Mouse (Mus musculus): ENCODE measurements around the gene Ergic1.

The Ergic1 gene

GRCm38 (mm10) chr17:26561290-26561640 lies at the start of gene Ergic1:
TSS of gene Ergic1 (plus strand) at chr17:26561489.
- peak; percentile 76 for DNase-seq (ENCODE audit: low read depth, low spot score)

DNA sequence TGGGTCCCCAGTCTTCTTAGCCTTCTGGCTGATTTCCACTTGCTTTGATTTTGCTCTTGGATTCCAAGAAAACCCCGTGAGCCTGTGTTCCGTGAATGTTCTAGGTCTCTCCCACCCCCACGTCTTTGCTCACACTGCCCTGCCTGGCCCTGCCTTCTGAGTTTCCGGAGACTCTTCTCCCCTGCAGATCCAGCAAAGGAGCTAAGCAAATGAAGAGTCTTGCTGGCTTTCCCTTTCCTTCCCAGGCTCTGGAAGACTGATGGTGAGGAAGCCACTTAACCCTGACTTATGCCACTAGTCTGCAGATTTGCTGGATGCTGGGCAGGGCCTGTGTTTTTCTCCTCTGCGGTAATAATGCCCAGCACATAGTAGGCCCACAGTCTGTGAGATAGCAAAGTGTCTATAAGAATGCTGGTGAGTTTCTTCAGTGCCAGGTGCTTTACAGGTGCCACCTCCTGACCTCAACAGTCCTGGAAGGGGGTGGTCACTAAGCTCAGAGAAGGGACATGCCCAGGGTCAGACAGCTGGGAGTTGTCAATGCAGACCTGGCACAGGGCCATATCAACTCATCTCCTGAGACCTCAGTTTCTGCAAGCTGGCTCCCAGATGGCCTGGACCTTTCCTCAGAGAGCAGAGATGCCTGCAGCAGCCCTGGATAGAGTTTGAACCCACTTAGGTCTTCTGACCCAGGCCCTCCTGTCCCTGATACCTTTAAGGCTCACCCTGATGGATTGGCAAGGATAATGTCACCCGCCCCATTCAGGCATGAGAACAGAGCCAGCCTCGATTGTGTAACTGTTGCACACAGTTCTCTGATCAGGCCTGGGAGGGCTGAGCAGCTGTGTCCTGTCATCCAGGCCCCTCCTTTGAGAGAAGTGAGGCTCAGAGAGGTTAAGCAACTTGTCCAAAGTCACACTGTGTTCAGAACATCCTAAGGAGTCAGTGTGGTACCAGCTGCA lies 49.2 kb upstream of the Ergic1 start:
- no peak for DNase-seq (ENCODE audit: low read depth, low spot score)

- DNase-seq (ENCODE audit: low read depth, low spot score), result no peak
Measured at GRCm38 (mm10) chr17:26512961-26513360, 48.3 kb upstream of the Ergic1 start.

GRCm38 (mm10) chr17:26513459-26514290 lies 47.6 kb upstream of the Ergic1 start:
- DNase-seq (ENCODE audit: low read depth, low spot score), result no peak

- DNase-seq (ENCODE audit: low read depth, low spot score), result no peak
Measured at GRCm38 (mm10) chr17:26514581-26515030, 46.7 kb upstream of the Ergic1 start.

GRCm38 (mm10) chr17:26515675-26516074 lies 45.6 kb upstream of the Ergic1 start:
- DNase-seq (ENCODE audit: low read depth, low spot score), result no peak

GRCm38 (mm10) chr17:26518306-26518705 lies 43.0 kb upstream of the Ergic1 start:
- DNase-seq (ENCODE audit: low read depth, low spot score), result no peak

- DNase-seq (ENCODE audit: low read depth, low spot score), result no peak
Measured at GRCm38 (mm10) chr17:26522711-26523110, 38.6 kb upstream of the Ergic1 start.

GRCm38 (mm10) chr17:26524316-26524715 lies 37.0 kb upstream of the Ergic1 start:
- DNase-seq (ENCODE audit: low read depth, low spot score), result no peak

GRCm38 (mm10) chr17:26524801-26525200 lies 36.5 kb upstream of the Ergic1 start:
- no peak for DNase-seq (ENCODE audit: low read depth, low spot score)

DNA sequence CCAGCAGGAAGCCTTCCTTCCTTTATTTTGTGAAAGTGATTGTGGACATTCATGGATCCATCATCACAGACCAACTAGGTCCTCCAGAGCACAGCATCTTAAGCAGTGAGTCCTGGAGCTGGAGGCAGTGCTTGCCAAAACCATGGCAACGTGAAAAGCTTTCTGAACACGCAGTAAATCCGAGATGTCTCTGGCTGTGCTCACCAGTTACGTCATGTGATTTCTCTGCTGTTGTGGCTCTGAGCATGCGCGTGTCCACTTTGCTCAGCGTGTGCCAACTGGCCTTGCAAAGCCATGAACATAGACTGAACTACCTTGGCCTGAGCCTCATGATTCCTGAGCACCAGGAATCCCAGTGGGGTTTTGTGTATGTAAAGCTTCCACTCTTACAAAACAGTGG lies 36.0 kb upstream of the Ergic1 start:
- DNase-seq (ENCODE audit: low read depth, low spot score), result no peak

DNA sequence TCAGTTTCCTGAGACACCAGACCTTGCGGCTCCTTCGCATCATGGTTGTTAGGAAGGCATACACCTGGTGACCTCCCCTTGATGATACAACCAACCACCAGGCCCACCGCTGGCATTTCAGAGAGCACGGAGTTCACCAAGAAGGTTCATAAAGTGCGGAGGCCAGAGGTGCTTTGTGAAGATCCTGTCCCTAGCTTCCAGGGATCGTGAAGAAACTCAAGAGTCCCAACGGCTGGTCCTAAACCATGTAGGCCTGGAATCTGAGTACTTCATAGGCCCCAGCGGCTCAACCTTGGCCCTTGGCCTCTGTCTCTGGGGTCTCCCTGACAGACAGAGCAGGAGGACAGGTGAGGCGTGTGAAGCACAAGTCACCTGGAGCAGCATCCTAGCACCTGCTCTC lies 34.0 kb upstream of the Ergic1 start:
- DNase-seq (ENCODE audit: low read depth, low spot score), result no peak

DNA sequence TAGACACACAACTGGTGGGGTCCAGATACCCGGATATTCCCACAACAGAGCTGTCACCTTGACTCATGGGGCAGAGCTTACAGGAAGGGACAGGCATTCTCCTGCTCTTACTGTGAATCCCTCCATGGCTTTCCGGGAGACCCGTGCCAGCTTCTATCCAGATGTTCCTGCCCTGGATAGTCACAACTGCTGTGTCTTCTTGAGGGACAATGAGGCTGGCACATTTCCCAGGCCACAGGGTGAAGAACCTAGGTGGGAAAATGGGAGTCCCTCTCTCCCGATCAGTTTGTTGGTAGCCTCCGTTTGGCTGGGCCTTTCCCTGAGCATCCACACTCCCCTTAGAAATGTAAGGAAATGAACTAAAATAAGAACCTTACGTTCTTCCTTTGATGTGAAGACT lies 32.5 kb upstream of the Ergic1 start:
- no peak for DNase-seq (ENCODE audit: low read depth, low spot score)

- DNase-seq (ENCODE audit: low read depth, low spot score), result no peak
Measured at GRCm38 (mm10) chr17:26529791-26530241, 31.5 kb upstream of the Ergic1 start.

GRCm38 (mm10) chr17:26530590-26531081 lies 30.7 kb upstream of the Ergic1 start:
- peak; percentile 48 for DNase-seq (ENCODE audit: low read depth, low spot score)

DNA sequence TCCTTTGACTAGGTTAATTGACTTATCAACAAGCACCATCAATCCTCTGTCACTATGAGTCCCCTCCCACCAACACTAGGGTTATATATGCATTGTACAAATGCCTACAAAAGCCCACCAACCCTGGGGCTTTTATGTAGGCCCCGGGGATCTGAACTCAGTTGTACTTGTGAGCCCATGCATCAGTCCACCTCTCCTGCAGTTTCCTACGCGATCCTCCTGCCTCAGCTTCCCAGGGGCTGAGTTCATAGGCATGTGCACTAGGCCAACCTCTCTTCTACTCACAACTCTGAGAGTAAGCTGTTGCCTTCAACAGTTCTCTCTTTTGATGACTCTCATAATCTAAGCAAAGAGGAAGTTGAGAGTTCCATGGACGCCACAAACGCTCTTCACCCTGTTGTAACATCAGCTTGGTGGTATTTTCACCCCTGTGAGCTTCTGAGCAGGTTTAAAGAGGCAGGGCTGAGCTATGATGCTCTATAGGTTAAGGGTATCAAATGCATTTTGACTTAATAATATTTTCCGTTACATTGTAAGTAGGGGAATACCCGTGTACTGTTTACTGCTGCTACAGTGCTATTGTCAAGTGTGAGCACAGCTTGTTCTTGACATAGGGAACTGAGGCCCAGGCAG lies 29.8 kb upstream of the Ergic1 start:
- no peak for DNase-seq (ENCODE audit: low read depth, low spot score)

DNA sequence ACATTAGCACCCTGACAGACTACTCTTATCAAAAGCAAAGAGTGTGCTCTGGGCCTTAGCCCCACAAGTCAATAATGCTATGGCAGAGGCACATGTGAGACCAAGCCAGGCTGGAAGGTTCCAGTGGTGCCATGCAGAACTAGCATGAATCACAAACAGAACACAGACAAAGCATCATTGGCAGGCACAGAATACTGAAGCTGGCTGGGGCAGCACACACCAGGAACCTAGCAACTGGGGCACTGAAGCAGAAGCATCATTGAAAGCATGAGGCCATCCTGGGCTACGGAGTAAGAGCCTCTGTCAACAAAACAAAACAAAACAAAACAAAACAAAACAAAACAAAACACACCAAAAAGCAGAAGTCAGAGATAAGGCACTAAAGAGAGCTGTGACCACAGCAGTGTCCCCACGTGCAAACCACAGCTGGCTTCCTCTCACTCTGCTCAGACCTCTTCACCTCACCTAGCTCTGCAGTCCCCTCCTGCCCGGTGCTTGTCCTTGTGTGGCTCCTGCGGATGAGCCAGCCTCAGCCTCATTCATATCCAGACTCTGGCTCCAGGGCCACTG lies 28.7 kb upstream of the Ergic1 start:
- no peak for DNase-seq (ENCODE audit: low read depth, low spot score)

DNA sequence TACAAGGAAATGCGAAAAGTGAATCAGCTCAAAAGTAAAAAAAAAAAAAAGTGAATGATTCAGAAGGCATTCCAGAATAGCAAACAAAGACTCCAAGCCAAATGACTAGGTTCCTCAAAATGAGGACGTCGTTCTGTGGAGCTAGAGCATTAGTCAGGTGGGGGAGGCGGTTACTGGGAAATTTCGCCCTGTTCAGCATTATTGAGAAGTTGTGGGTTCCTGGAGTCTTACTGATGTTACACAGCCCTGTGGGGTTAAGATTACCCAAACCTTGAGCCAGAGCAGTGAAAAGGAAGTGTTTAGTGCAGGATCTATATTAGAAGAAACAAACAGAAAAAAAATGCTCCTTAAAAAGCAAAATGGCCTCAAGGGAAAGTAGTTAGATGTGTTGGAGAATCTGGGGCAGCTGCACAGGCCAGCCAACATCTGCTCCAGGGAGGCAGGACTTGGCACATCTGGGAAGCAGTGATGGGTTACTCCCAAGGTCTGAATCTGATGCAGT lies 27.4 kb upstream of the Ergic1 start:
- DNase-seq (ENCODE audit: low read depth, low spot score), result no peak

- no peak for DNase-seq (ENCODE audit: low read depth, low spot score)
Measured at GRCm38 (mm10) chr17:26534695-26535094, 26.6 kb upstream of the Ergic1 start.

GRCm38 (mm10) chr17:26535251-26536136 lies 25.8 kb upstream of the Ergic1 start:
- no peak for DNase-seq (ENCODE audit: low read depth, low spot score)
